ENCODE assay signal across 8 mouse cellular contexts in genomic region chr4:66482495-66483291, GRCm38 (mm10).
A peak's percentile ranks its signal among the peaks of the same experiment; 100 is the strongest.
DNase-seq lines count a peak whose midpoint lies in the region; ATAC-seq and TF ChIP-seq lines count a peak whose summit lies in the region.

No protein-coding gene starts in this region.

- H3K4me1 ChIP-seq in liver, embryonic 12.5 days = no peaks in the 10 kb centered on the region
- no peaks in the 10 kb centered on the region for H3K4me1 ChIP-seq in lung, embryonic 14.5 days (ENCODE audit: insufficient read depth)

- no peaks in the 10 kb centered on the region for H3K9me3 ChIP-seq in liver, embryonic 12.5 days (replicated peaks)
- H3K9me3 ChIP-seq in lung, embryonic 14.5 days (ENCODE audit: low read depth, low read length) = no peaks in the 10 kb centered on the region

- 45% methylated on average over 2 of the region's 2 CpGs for WGBS in liver, embryonic 12.5 days (ENCODE audit: insufficient replicate concordance)
- 16% methylated on average over 2 of the region's 2 CpGs for WGBS in lung, embryonic 14.5 days

- intact Hi-C loops in heart, postnatal 10 days (cut with DNase I) = no loop called here

- no peaks in the 10 kb centered on the region for H3K27me3 ChIP-seq in liver, embryonic 12.5 days (replicated peaks)
- H3K27me3 ChIP-seq in lung, embryonic 14.5 days (ENCODE audit: insufficient read depth, low read length) = no peaks in the 10 kb centered on the region

- H3K36me3 ChIP-seq in liver, embryonic 12.5 days = no peaks in the 10 kb centered on the region
- no peaks in the 10 kb centered on the region for H3K36me3 ChIP-seq in lung, embryonic 14.5 days (ENCODE audit: insufficient read depth)

- peak; percentile 3 for DNase-seq in liver
- DNase-seq in heart, postnatal 10 days = peak; percentile 71 to 82
- DNase-seq in kidney, postnatal 36 days = peak; percentile 22 to 34
- DNase-seq in lung, embryonic 14.5 days = peak; percentile 87
- peak; percentile 52 to 56 for DNase-seq in right cerebral cortex, postnatal 36 days (ENCODE audit: low spot score in 2 of 2)
- DNase-seq in c-Kit-positive CD71-positive TER-119-positive erythroid progenitor cells, embryonic 14.5 days (ENCODE audit: low spot score) = no peak

- no peak overlapping the region for H3K4me2 ChIP-seq in liver, embryonic 12.5 days
- H3K4me2 ChIP-seq in lung, embryonic 14.5 days = no peak overlapping the region

- H3K4me3 ChIP-seq in liver, embryonic 12.5 days = no peak overlapping the region
- H3K4me3 ChIP-seq in lung, embryonic 14.5 days (ENCODE audit: low read depth, low read length) = no peak overlapping the region

- H3K9ac ChIP-seq in liver, embryonic 12.5 days = no peak overlapping the region
- H3K9ac ChIP-seq in lung, embryonic 14.5 days = no peak overlapping the region

- ATAC-seq in liver, embryonic 12.5 days = no peak
- ATAC-seq in frontal cortex, adult (ENCODE audit: low TSS enrichment) = peak; percentile 84
- peak; percentile 98 for ATAC-seq in lung, embryonic 14.5 days (ENCODE audit: insufficient read depth)

- TF ChIP-seq CTCF in lung, embryonic 14.5 days (IDR thresholded peaks at IDR 0.05; ENCODE audit: low read depth) = no peak

- H3K27ac ChIP-seq in liver, embryonic 12.5 days = no peak overlapping the region
- peak overlapping the region; percentile 31; the same call in 1 of the 2 replicates for H3K27ac ChIP-seq in lung, embryonic 14.5 days (ENCODE audit: low read depth)
